Mouse (Mus musculus) kidney, embryonic 14.5 days (tissue): ENCODE measurements around the gene Gdpd2. TPM values are rescaled to one million over a fixed set of nuclear protein-coding genes. Genes with fewer than 3 reads are reported as not detected.

ENCODE experiments used
- ATAC-seq: fragments of 200-750 bp; cut with Nextera tagmentation; 2 replicates; pipeline ENCODE4 v1.8.0; 2017; ENCODE audit warnings: moderate number of reproducible peaks, mild to moderate bottlenecking, moderate TSS enrichment, moderate library complexity; ENCODE audit not compliant: low FRiP score, low TSS enrichment
- H3K27ac ChIP-seq: fragments of 300-500 bp; sonication (generic); 2 replicates; pipeline ENCODE4 v1.5.1; 2014; ENCODE audit warnings: low read depth, mild to moderate bottlenecking, low read length, moderate library complexity, mixed read lengths
- H3K27me3 ChIP-seq: fragments of 300-500 bp; sonication (generic); 2 replicates; pipeline ENCODE4 v1.6.1; 2014; ENCODE audit warnings: mild to moderate bottlenecking, low read length; ENCODE audit not compliant: control insufficient read depth, insufficient read depth
- H3K36me3 ChIP-seq: fragments of 300-500 bp; sonication (generic); 2 replicates; pipeline ENCODE4 v1.6.1; 2014; ENCODE audit warnings: low read length, mixed read lengths; ENCODE audit not compliant: control insufficient read depth, insufficient read depth
- H3K4me1 ChIP-seq: fragments of 300-500 bp; sonication (generic); 2 replicates; pipeline ENCODE4 v1.6.1; 2014; ENCODE audit warnings: low read length, mixed read lengths; ENCODE audit not compliant: control insufficient read depth, insufficient read depth
- H3K4me2 ChIP-seq: fragments of 300-500 bp; sonication (generic); replicated peaks from 2 replicates; pipeline ENCODE4 v1.6.1; 2014; ENCODE audit warnings: low read depth, mild to moderate bottlenecking, low read length
- H3K4me3 ChIP-seq: fragments of 300-500 bp; sonication (generic); 2 replicates; pipeline ENCODE4 v1.5.1; 2014; ENCODE audit warnings: mild to moderate bottlenecking, low read length
- H3K9ac ChIP-seq: fragments of 300-500 bp; sonication (generic); 2 replicates; pipeline ENCODE4 v1.6.1; 2014; ENCODE audit warnings: low read depth, mild to moderate bottlenecking, low read length, moderate library complexity
- H3K9me3 ChIP-seq: fragments of 300-500 bp; sonication (generic); 2 replicates; pipeline ENCODE4 v1.6.1; 2016; ENCODE audit warnings: low read length; ENCODE audit not compliant: control insufficient read depth
- WGBS: fragments of 180-500 bp; shearing (Covaris S2); extraction: QIAGEN DNeasy Blood & Tissue Kit; methylation state at CpG from one replicate; pipeline ENCODE4 v1.1.7; 2014; 5-methylcytosine and 5-hydroxymethylcytosine counted together
- polyA plus RNA-seq: library from polyadenylated mRNA; unstranded; fragments of >200 nt; fragmentation: Nextera tagmentation; extraction: Ambion mirVana; gene quantifications from 2 replicates; pipeline ENCODE4 v1.2.1, GENCODE M21; 2014

Gdpd2 gene
- polyA plus RNA-seq, 1 experiment from 2014 or later: 2.6 TPM

- Histone ChIP-seq H3K4me1 (no peaks in the 10 kb centered on the region), H3K9ac (no peak overlapping the region), H3K36me3 (no peaks in the 10 kb centered on the region), H3K27me3 (no peaks in the 10 kb centered on the region; the same call in 1 of the 2 replicates), H3K27ac (no peak overlapping the region), H3K4me3 (no peak overlapping the region), H3K4me2 (no peak overlapping the region), H3K9me3 (no peaks in the 10 kb centered on the region)
- WGBS: 71% methylated on average over 7 of the region's 7 CpGs
- ATAC-seq: no peak
Measured at GRCm38 (mm10) chrX:100734359-100734758, 4.7 kb downstream of the Gdpd2 start.

- Histone ChIP-seq H3K27me3 (no peaks in the 10 kb centered on the region; the same call in 1 of the 2 replicates), H3K36me3 (no peaks in the 10 kb centered on the region), H3K9ac (no peak overlapping the region), H3K4me1 (no peaks in the 10 kb centered on the region), H3K4me3 (peak overlapping the region; percentile 26; the same call in 1 of the 2 replicates), H3K9me3 (no peaks in the 10 kb centered on the region), H3K4me2 (peak overlapping the region; percentile 47), H3K27ac (no peak overlapping the region)
- 25% methylated on average over 14 of the region's 14 CpGs for WGBS
- ATAC-seq: peak; percentile 71; the same call in 1 of the 2 replicates
Measured at GRCm38 (mm10) chrX:100738918-100739317, 9.2 kb downstream of the Gdpd2 start.

GRCm38 (mm10) chrX:100739443-100739842, 9.8 kb downstream of the Gdpd2 start:
- Histone ChIP-seq H3K9ac (no peak overlapping the region), H3K27ac (no peak overlapping the region), H3K4me2 (peak overlapping the region; percentile 47), H3K9me3 (no peaks in the 10 kb centered on the region), H3K4me3 (peak overlapping the region; percentile 26), H3K36me3 (no peaks in the 10 kb centered on the region), H3K4me1 (no peaks in the 10 kb centered on the region), H3K27me3 (no peaks in the 10 kb centered on the region)
- peak; percentile 60 for ATAC-seq
- WGBS: 34% methylated on average over 10 of the region's 10 CpGs

GRCm38 (mm10) chrX:100740785-100741184, 11.1 kb downstream of the Gdpd2 start:
- no peak overlapping the region for H3K27ac ChIP-seq
- ATAC-seq: no peak
- H3K9ac ChIP-seq: no peak overlapping the region
- no peaks in the 10 kb centered on the region for H3K9me3 ChIP-seq
- H3K4me3 ChIP-seq: no peak overlapping the region
- 82% methylated on average over 6 of the region's 6 CpGs for WGBS
- no peak overlapping the region for H3K4me2 ChIP-seq
- no peaks in the 10 kb centered on the region for H3K27me3 ChIP-seq
- H3K4me1 ChIP-seq: no peaks in the 10 kb centered on the region
- H3K36me3 ChIP-seq: no peaks in the 10 kb centered on the region

- Histone ChIP-seq H3K9me3 (no peaks in the 10 kb centered on the region), H3K36me3 (no peaks in the 10 kb centered on the region), H3K9ac (no peak overlapping the region), H3K4me1 (no peaks in the 10 kb centered on the region), H3K27ac (no peak overlapping the region), H3K27me3 (no peaks in the 10 kb centered on the region), H3K4me2 (no peak overlapping the region), H3K4me3 (no peak overlapping the region)
- WGBS: 13% methylated on average over 10 of the region's 10 CpGs
- 0 out of 2 replicates have a peak, but pooled peaks have one; percentile 35 for ATAC-seq
Measured at GRCm38 (mm10) chrX:100741940-100742339, 12.3 kb downstream of the Gdpd2 start.

GRCm38 (mm10) chrX:100765855-100766254, 36.2 kb downstream of the Gdpd2 start:
- ATAC-seq: no peak
- Histone ChIP-seq H3K9me3 (no peaks in the 10 kb centered on the region), H3K4me3 (no peak overlapping the region), H3K27ac (no peak overlapping the region), H3K9ac (no peak overlapping the region), H3K4me1 (no peaks in the 10 kb centered on the region), H3K27me3 (peaks cover 7% of the 10 kb centered on the region), H3K4me2 (no peak overlapping the region), H3K36me3 (no peaks in the 10 kb centered on the region)
- WGBS: 83% methylated on average over 6 of the region's 6 CpGs

- peak within 1 kb of the TSS; percentile 18; the same call in 1 of the 2 replicates for H3K9ac ChIP-seq
- H3K36me3 ChIP-seq: no peaks in the 10 kb centered on the region
- no peaks in the 10 kb centered on the region for H3K9me3 ChIP-seq
- H3K4me1 ChIP-seq: no peaks in the 10 kb centered on the region
- 23% methylated on average over 26 of the region's 26 CpGs for WGBS
- H3K27ac ChIP-seq: no peak within 1 kb of the TSS
- peak; percentile 71 for ATAC-seq
- H3K27me3 ChIP-seq: peaks cover 7% of the 10 kb centered on the region
- H3K4me3 ChIP-seq: peak within 1 kb of the TSS; percentile 39
- H3K4me2 ChIP-seq: peak within 1 kb of the TSS; percentile 71
Measured at GRCm38 (mm10) chrX:100767181-100767884, 37.7 kb downstream of the Gdpd2 start, which contains the start of gene Dlg3. Dlg3 (plus strand) TSS chrX:100767722.

- Histone ChIP-seq H3K27me3 (peaks cover 7% of the 10 kb centered on the region), H3K27ac (no peak overlapping the region), H3K9me3 (no peaks in the 10 kb centered on the region), H3K4me3 (peak overlapping the region; percentile 39), H3K36me3 (no peaks in the 10 kb centered on the region), H3K9ac (peak overlapping the region; percentile 18; the same call in 1 of the 2 replicates), H3K4me1 (no peaks in the 10 kb centered on the region), H3K4me2 (peak overlapping the region; percentile 71)
- ATAC-seq: peak; percentile 73; the same call in 1 of the 2 replicates
- WGBS: 32% methylated on average over 33 of the region's 36 CpGs
Measured at GRCm38 (mm10) chrX:100767885-100768626, 38.4 kb downstream of the Gdpd2 start.

- 86% methylated on average over 5 of the region's 5 CpGs for WGBS
Measured at GRCm38 (mm10) chrX:100769281-100769680, 39.6 kb downstream of the Gdpd2 start.

More at GRCm38 (mm10) chrX:100769281-100769680, 39.6 kb downstream of the Gdpd2 start:
- Histone ChIP-seq H3K9ac (no peak overlapping the region), H3K4me2 (no peak overlapping the region), H3K27ac (no peak overlapping the region), H3K4me3 (no peak overlapping the region), H3K27me3 (peaks cover 7% of the 10 kb centered on the region), H3K4me1 (no peaks in the 10 kb centered on the region), H3K36me3 (no peaks in the 10 kb centered on the region), H3K9me3 (no peaks in the 10 kb centered on the region)
- no peak for ATAC-seq
